Mouse (Mus musculus): Measurements from ENCODE around the gene Pik3r5.

The Pik3r5 gene

GRCm38 (mm10) chr11:68486093-68486492 lies 54.2 kb downstream of the Pik3r5 start:
- DNase-seq = no peak

DNA sequence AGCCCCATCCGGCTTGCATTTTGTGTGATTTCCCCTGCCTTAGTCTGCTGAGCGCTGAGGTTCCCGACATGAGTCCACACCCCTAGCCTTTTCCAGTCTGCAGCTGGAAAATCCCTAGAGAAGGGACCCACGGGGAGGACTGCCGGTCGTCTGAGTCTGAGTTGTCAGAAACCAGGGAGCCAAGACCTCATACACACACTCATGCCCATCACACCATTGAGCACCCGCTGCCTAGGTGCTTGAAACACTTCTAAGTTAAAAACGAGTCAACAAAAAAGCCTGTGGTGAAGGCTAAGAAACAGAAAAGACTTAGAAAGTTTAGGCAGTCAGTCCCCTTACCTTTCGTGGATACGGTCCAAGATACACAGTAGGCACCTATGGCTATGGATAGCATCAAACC lies 55.8 kb downstream of the Pik3r5 start:
- no peak for DNase-seq

DNA sequence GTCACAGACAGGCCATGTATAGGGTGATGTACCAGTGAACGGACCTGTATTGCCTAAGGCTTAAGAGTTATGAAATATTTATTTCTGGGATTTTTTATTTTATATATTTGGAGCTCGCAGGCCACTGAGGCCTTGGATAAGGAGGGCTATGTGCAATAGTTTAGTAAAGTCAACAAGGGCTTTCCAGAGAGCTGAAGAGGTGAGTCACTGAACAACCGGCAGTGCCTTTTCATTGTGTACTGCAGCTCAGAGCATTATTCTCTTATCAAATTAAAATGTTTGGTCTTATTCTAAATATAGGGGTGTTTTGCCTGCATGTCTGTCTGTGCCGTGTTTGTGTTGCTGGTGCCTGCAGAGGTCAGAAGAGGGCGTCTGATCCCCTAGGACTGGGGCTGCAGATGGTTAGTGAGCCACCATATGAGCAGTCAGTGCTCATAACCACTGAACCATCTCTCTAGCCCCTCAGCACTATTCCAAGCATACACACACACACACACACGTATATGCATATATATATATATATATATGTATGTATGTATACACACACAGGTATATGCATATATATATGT lies 56.4 kb downstream of the Pik3r5 start:
- DNase-seq = no peak

DNA sequence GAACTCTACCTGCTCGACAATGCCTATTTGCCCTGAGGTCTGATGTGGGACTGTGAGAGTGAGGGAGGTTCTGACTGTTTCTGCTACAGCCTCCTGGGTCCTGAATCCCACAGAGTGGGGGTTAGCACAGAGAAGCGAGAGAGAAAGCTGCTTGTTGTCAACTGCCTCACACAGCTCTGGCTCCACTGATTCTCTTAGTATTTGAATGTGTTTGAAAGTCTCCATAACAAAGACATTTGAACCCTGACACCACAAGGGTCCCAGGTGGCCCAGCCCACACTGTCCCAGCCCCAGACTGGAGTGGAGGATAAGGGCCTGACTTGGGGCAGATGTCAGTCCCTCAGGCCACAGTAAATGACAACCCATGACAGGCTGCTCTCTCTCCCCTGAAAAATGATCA lies 57.3 kb downstream of the Pik3r5 start:
- DNase-seq = no peak

DNA sequence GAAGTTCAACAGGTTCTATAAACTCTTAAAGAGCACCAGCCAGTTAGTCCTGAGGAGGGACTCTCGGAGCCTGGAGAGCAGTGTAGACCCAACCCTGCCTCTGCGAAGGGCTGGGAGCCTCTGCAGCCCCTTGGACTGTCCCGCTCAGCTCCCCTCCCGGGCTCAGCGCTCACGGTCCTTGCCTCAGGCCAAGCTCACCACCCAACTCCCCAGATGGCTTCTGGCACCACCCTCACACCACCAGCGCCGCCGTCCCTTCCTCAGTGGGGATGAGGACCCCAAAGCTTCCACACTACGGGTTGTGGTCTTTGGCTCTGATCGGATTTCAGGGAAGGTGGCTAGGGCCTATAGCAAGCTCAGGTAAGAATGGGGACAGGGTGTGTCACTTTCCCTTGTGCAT lies 60.7 kb downstream of the Pik3r5 start:
- no peak for DNase-seq

- no peak for DNase-seq
These were observed 61.8 kb downstream of the Pik3r5 start for GRCm38 (mm10) chr11:68493760-68494159.

DNA sequence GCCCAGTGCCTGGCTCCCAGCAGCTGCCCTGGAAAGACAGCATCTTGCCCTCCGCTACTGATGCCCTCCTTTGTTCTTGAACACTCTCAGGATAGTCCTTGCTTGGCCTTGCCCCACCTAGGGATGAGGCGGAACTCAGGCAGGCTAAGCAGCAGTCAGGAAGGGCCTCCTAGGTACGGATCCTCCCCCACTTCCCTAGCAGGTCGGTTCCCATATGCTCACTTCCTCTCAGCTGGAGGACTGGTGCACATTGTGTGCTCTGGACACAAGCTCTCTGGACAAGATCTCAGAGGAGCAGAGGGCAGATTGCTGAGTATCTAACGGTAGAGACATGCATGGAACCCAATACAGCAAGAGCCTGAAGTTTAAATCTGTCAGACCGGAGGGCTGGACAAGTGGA lies 65.2 kb downstream of the Pik3r5 start:
- DNase-seq = no peak

DNA sequence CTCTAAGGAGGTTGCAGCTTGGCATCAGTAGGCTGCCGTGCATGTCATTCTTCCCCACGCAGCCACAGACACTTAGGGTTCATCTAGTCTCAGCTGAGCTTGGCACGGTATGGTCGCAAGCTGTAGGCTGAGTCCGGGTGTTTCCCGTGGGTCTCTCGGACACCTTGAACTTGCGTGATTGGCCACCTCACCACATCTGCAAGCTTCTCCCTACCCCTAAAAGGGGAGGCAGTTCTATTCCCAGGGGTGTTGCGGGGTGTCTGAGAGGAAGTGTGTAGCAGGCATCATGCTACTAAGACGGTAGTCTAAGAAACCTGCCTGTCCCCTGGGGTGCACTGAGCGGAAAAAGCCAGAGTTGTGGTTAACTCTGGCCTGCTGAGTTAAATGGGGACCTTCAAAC lies 66.6 kb downstream of the Pik3r5 start:
- DNase-seq = no peak

DNA sequence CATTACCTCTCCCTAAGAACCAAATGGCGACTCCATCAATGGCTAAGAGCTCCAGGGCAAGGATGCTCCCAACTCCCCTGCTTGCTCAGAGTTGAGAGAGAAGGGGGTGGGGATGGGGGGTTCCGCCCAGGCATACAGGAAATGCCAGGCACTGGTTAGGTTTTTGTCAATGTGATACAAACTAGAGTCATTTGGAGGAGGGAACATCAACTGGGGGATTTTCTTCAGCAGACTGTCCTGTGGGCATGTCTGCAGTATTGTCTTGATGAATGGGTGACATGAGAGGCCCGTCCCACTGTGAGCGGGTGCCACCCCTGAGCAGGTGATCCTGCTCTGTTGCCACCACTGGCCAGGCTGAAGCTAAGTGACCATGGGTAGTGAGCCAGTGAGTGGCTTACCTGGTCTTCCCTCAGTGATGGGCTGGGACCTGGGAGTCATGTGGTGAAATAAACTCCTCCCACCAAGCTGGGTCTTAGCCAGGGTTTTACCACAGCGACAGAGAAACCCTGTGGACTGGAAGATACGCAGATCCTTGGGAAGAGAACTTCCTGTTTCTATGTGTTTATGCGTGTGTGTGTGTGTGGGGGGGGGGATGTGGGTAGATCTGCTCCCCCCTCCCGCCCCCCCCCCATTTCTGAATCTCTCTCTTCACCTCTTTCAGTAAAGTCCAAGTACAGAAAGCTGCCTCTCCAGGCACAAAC lies 67.2 kb downstream of the Pik3r5 start:
- no peak for DNase-seq

DNA sequence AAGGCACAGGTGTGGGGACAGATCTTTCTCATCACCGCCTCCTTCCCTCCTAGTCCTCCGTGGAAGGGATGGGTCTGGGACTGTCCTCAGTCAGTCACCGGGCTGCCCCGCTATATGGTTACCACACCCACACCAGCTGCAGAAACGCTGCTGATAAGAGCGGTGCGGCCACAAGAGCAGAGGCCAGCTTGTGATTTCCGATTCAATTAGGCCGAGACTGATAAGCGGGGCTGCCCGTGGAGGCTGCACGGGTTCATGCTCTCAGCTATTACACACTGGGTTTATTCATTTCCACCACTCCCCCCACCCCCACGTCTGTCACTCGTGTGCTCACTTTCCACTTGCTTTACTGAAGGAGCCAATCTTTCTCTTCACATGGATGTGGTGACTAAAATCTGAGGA lies 69.0 kb downstream of the Pik3r5 start:
- no peak for DNase-seq

DNA sequence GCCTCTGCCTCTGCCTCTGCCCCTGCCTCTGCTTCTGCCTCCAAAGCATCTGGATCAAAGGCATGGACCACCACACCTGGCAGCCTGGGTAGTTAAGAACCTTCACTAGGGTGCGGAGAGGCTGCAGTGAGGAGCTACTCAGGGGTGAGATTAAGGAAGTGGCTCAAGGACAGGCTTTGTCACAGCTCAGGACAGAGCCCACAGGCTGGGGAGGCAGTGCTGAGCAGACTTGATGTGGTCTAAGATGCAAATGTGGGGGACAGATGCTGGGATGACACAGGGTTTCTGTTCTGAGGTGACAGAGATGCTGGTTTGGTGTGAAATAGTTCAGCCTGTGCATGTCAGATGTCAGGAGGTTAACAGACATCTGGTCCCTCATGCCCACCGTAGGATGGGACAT lies 70.5 kb downstream of the Pik3r5 start:
- DNase-seq = no peak

DNA sequence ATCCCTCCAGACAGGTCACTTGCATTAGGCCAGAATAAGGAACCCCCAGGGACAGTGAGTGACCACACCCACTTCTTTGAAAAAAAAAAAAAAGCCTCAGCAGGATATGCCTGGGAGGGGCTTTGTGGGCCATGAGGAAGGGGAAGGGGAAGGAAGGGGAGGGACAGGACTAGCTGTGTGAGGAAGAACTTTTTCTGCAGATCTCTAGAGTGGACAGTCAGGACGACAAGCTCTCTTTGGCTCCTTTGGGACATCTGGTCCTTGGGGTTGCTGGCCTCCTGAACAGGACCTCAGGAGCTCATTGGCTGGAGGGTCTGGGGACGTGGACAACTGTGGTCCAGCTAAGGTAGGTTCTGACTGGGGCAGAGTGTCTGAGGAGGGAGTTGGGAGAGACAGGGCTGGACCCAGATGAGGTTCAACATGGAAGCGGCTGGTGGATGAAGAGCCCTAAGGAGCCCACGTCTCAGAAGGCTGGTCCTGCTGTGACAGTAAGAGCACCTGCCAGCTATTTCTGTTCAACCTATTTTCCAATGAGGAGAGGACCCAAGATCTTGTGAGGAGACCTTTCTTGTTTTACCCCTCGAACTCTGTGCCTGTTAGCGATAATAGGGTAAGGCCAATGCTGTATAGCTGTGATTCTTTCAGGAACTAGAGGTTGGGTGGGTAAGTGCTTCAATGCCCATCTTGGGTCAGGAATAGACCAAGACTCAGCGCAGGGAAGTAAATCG lies 71.1 kb downstream of the Pik3r5 start, which contains the start of gene Pik3r6:
Pik3r6 (plus strand) TSS at position 118 of the 728 bp plus-strand sequence.
- no peak for DNase-seq

DNA sequence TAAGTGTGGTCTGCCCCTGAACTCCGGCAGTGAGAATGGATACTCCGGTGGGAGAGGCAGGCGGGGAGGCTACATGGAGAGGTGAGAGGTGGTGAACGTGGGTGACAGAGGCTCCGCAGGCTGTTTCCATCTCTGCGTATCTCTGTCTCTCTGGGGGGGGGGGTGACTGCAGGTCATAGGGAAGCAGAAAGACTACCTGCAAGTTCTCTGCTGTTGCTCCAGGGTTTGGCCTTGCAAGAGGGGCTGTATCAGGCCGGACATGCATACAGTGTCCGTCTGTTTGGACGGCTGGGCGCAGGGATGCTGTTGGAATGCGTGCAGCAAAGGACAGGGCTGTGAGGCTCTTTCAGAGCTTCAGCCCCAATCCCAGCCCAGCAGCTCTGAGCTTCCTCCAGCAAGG lies 73.0 kb downstream of the Pik3r5 start:
- no peak for DNase-seq

GRCm38 (mm10) chr11:68507246-68507645 lies 75.3 kb downstream of the Pik3r5 start:
- DNase-seq = no peak

DNA sequence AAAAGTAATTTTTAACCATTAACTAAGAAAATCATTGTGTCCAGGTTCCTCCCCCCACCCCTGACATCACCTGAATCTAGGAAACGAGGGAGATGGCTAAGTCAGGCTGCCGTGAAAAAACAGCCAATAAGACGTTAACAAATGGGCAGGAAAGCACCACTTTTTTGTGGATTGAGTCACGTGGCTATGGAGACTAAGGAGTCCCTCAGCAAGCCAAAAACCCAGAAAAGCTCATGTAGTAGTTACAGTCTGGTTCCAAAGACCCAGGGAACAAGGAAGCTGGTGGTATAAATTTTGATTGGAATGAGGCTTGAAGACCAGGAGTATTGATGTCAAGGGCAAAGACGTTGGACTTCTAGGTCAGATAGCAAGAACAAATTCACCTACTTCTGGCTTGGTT lies 76.7 kb downstream of the Pik3r5 start:
- DNase-seq = no peak

GRCm38 (mm10) chr11:68509194-68509593 lies 77.3 kb downstream of the Pik3r5 start:
- DNase-seq = no peak

GRCm38 (mm10) chr11:68513969-68514368 lies 82.0 kb downstream of the Pik3r5 start:
- no peak for DNase-seq

GRCm38 (mm10) chr11:68519362-68519761 lies 87.4 kb downstream of the Pik3r5 start:
- no peak for DNase-seq

DNA sequence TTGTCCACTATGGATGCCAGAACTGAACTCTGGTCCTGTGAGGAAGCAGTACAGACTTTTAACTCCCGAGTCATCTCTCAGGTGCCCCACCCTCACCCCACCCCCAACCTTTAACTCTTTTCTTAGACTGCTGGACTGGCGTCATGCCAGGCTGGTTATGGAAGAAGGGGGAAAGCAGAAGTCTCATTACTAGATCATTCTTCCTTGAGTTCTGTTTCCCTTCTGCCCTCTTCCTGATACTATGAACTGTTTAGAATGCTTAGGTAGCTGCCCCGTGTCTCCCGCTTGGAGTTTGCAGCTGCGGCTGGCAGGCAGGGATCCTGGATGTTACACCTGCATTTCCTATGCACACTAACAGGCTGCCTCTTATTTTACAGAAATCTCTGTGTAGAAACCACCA lies 87.9 kb downstream of the Pik3r5 start:
- DNase-seq = no peak

DNA sequence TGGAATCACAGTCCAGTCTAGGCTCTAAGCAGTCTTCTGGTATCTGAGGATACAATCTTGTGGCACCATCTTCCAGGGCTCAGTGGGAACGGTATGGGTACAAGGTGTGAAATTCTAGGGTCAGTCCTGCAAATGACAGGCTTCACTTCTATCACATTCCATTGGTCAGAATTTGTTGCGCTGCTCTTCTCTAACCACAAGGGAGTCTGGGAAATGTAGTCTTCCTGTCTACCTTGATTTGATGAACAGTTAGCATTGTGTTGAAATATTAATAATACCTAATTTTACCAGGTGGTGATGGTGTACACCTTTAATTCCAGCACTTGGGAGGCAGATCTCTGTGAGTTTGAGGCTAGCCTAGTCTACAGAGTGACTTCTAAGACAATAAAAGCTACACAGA lies 88.5 kb downstream of the Pik3r5 start:
- DNase-seq = no peak

DNA sequence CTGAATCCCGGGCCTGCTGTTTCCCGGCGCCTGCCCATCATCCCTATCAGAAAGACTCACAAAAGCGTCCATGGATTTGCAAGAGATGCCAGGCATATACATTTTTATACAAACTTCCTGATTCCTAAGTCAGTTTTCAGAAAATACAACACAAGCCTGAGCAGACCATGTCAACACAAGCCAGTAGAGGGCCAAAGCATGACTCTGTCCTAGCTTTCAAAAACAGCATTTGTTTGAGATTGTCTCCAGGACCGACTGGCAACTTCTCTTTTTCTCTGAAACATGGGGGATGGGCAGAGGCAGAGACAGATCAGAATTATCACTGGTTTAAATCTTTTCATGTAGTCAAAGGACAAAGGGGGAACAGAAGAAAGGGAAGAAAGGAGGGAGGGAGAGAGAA lies 89.4 kb downstream of the Pik3r5 start:
- no peak for DNase-seq

DNA sequence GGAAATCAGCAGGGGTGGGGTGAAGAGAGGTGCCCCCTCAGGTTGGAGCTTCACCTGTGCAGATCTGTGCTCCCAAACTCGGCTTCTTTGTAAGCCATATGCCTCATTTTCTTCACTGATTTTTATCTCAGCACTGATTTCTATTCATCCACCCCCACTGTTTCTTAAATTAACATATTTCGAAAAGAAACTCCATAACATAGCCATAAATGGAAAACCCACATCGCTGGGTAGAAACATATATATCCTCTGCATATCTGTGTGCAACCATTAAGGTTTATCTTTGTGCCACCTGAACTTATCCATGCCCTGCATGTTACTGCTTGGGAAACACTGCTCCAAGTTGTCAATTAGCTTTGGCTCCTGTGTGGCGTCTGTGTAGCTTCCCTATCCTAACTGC lies 94.5 kb downstream of the Pik3r5 start:
- DNase-seq = no peak

DNA sequence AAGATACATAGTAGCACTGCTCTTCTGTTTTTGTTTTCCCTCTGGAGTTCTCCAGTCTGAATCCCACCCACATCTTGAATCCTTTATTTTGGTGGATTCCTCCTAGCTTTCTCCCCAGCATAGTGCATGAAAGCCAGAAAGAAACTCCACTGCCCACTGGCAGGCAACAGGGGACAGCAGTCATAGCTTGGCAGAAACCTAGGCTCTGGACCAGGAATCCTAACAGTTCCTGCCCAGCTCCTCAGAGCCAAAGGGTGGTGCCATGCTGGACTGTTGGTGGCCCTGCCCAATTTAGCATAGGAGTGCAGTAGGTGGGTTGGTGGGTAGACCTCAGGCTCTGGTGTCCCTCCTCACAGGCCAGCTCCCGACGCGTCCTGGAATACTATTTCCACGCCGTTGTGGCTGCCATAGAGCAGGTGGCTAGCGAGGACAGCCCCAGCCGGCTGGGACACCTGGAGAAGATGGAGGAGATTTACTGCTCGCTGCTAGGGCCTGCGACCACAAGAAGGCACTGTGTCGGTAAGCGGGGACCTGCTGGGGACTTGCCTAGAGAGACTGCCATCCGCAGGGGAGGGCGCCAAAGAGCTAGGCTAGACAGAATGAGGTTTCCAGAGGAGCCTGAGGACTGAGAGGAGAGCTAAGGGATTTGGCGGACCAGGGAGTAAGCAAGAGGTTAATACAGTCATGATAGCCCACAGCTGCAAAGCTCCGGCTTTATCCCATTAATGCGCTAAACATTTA lies 99.3 kb downstream of the Pik3r5 start:
- DNase-seq = peak; percentile 60

Data from embryo, embryonic 11 days (tissue).